Mouse (Mus musculus) MEL (cell line): ENCODE data around the gene Cdkn2a.

Experiments
- CTCF ChIP-seq, 3 experiments: IDR thresholded peaks in 2 of 3; conservative IDR thresholded peaks in 1 of 3; 2 replicates each; pipeline ENCODE4 v1.5.1; 2011 to 2012; ENCODE audit warnings: low read length in 3 of 3, low read depth in 2 of 3, mild to moderate bottlenecking in 2 of 3, improper control_type of control experiment in 1 of 3, inconsistent platforms in 1 of 3, mixed read lengths in 1 of 3, moderate library complexity in 1 of 3; ENCODE audit not compliant: control insufficient read depth in 1 of 3, insufficient read depth in 1 of 3, poor library complexity in 1 of 3, severe bottlenecking in 1 of 3
- NELFE ChIP-seq: IDR thresholded peaks from 2 replicates; pipeline ENCODE4 v1.6.1; 2011; ENCODE audit warnings: low read depth, low read length, improper control_type of control experiment
- RAD21 ChIP-seq: IDR thresholded peaks from 2 replicates; pipeline ENCODE4 v1.6.1; 2011; ENCODE audit warnings: mild to moderate bottlenecking, low read depth, low read length, improper control_type of control experiment
- RCOR1 ChIP-seq: IDR thresholded peaks from 2 replicates; pipeline ENCODE4 v1.6.1; 2012; ENCODE audit warnings: low read depth, mild to moderate bottlenecking, inconsistent platforms, low read length, improper control_type of control experiment

- TF ChIP-seq RCOR1: no peak
- no peak for TF ChIP-seq RAD21
- no peak for TF ChIP-seq CTCF (IDR thresholded peaks at IDR 0.05 in 2 of 3, conservative IDR thresholded peaks at IDR 0.05 in 1 of 3; ENCODE audit: control insufficient read depth in 1 of 3, insufficient read depth in 1 of 3, low read depth in 2 of 3, low read length in 3 of 3, poor library complexity in 1 of 3, severe bottlenecking in 1 of 3)
- no peak for TF ChIP-seq NELFE
These were observed 19.0 kb upstream of the Cdkn2a start for GRCm38 (mm10) chr4:89313461-89313860.
